Mouse (Mus musculus) embryo, embryonic 10.5 days (tissue): ENCODE results near the gene Zdhhc7.

Experiments used
- DNase-seq: peaks from one replicate; pipeline ENCODE4 v3.0.0-alpha.2; 2015; ENCODE audit warnings: low spot score

Zdhhc7 gene

GRCm38 (mm10) chr8:120036111-120036510, 65.2 kb downstream of the Zdhhc7 start:
- DNase-seq = peak; percentile 46

DNA sequence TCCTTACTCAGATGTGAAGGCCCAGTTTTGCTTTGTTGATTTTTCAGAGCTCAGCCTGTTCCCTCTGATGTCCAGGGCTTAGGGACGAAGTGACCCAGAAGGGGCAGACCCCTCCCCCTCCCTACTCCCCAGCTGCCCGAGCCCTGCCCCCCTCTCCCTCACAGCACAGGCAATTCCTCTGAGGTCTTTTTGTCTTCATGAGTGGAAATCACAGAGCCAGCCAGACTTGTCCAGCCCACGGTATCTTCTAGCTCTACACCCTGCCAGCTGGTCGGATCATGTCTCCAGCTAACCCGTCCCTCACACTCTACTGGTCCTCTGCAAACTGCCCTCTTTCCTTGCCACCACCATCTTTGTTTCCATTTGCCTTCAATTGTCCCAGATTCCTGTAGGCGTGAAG, 66.8 kb downstream of the Zdhhc7 start:
- peak; percentile 65 for DNase-seq

- no peak for DNase-seq
Measured at GRCm38 (mm10) chr8:120032549-120033208, 68.6 kb downstream of the Zdhhc7 start.
